Mouse (Mus musculus): ENCODE measurements around the gene G530012D18Rik. TPM values are rescaled to one million over a fixed set of nuclear protein-coding genes. Genes with fewer than 3 reads are reported as not detected.

Gene G530012D18Rik
- polyA plus RNA-seq (2014; fragmentation: Illumina TruSeq; extraction: RNeasy Lipid Tissue Mini Kit (QIAGEN cat#74804); ENCODE audit: insufficient read depth, low read depth, low replicate concordance), result not detected

DNA sequence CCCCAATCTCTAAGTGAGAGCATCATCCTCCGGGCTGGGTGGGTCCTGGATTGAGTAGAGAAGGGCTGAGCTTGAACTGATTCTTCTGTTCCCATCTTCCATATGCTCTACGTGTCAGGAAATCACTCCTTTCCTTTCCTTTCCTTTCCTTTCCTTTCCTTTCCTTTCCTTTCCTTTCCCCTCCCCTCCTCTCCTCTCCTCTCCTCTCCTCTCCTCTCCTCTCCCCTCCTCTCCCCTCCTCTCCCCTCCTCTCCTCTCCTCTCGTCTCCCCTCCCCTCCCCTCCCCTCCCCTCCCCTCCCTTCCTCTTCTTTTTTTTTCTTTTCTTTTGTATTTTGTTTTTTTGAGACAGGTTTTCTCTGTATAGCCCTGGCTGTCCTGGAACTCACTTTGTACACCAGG, at the start of gene G530012D18Rik:
Gene G530012D18Rik, plus strand, starts transcription at position 301 of the 400 bp plus-strand sequence.

DNA sequence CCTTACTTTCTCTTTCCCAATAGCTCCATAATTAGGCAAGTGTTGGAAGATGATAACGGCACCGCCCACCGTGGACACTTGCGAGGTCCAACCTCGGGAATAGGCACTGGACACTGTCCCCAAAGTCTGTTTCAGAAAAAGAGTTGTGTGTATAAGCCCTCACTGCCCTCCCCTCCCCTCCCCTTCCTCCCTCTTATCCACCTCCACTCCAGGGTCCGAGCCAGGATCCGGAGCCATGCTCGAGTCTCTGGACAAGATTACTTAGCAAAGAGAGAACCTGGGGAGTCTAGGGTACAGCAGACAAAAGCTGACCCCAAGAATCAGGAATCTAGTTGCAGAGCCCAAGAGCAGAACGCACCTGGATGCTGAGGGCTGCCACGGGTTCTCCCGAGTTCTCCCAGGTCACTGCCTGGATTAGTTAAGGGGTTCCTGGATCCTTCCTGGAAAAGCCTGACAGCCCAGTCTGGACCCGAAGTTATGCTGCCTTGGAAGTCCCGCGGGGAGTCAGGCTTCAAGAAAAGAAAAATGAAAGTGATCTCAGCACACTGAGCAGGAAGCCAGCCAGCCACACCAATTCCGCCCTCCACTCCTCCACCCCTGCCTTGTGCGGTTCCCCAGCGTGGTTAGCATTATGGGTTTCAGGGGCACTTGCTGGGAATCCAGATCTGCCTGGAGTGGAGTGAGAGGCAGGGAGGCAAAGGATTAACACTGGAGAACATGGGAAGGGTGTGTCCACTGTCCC, 23.0 kb downstream of the G530012D18Rik start, which contains the start of gene Sp110:
Gene Sp110, minus strand, starts transcription at position 547 of the 742 bp plus-strand sequence.

DNA sequence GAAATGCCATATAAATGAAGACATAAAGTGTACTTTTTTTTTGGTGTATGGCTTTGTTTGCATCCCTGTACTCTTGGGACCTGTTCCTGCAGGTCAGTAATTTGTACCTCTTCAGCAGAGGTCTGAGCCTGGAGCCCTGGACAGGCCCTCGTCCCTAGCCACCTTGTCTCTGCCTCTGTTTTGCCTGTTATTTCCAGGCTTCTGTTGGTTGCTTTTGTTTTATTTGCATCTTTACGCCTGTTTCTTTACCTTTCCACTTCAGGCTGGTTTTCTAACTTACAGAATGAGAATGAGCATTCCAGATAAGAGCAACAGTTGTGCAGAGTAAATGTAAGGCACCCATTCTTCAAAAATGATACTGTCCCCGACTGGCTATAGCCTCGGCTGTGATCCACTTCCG, 24.6 kb downstream of the G530012D18Rik start, which contains the start of gene Sp140:
Gene Sp140, plus strand, starts transcription at position 301 of the 400 bp plus-strand sequence.

Other genes starting within 250 kb of the G530012D18Rik start
- gene Sp110, start 23.1 kb downstream of the G530012D18Rik start, polyA plus RNA-seq (2014; fragmentation: Illumina TruSeq; extraction: RNeasy Lipid Tissue Mini Kit (QIAGEN cat#74804); ENCODE audit: insufficient read depth, low read depth, low replicate concordance), result 20.3 TPM
- gene Sp140, start 24.7 kb downstream of the G530012D18Rik start, polyA plus RNA-seq (2014; fragmentation: Illumina TruSeq; extraction: RNeasy Lipid Tissue Mini Kit (QIAGEN cat#74804); ENCODE audit: insufficient read depth, low read depth, low replicate concordance), result 14.8 TPM
- gene Sp100, start 74.3 kb downstream of the G530012D18Rik start, polyA plus RNA-seq (2014; fragmentation: Illumina TruSeq; extraction: RNeasy Lipid Tissue Mini Kit (QIAGEN cat#74804); ENCODE audit: insufficient read depth, low read depth, low replicate concordance), result 48.1 TPM
- 4.8 TPM for gene A630001G21Rik, start 203.0 kb downstream of the G530012D18Rik start, polyA plus RNA-seq (2014; fragmentation: Illumina TruSeq; extraction: RNeasy Lipid Tissue Mini Kit (QIAGEN cat#74804); ENCODE audit: insufficient read depth, low read depth, low replicate concordance)
- gene Cab39, start 217.8 kb downstream of the G530012D18Rik start, polyA plus RNA-seq (2014; fragmentation: Illumina TruSeq; extraction: RNeasy Lipid Tissue Mini Kit (QIAGEN cat#74804); ENCODE audit: insufficient read depth, low read depth, low replicate concordance), result 60.7 TPM